Mouse (Mus musculus) urinary bladder, postnatal 0 days (tissue): ENCODE measurements around the gene Cyp1b1. TPM values are rescaled to one million over a fixed set of nuclear protein-coding genes. Genes with fewer than 3 reads are reported as not detected.

ENCODE experiments used
- polyA plus RNA-seq: library from polyadenylated mRNA; unstranded; fragments of >200 nt; fragmentation: Nextera tagmentation; extraction: Ambion mirVana; gene quantifications from 2 replicates; pipeline ENCODE4 v1.2.1, GENCODE M21; 2015

Gene Cyp1b1
- polyA plus RNA-seq, result 7.3 and 9.3 TPM in 2 replicates

DNA sequence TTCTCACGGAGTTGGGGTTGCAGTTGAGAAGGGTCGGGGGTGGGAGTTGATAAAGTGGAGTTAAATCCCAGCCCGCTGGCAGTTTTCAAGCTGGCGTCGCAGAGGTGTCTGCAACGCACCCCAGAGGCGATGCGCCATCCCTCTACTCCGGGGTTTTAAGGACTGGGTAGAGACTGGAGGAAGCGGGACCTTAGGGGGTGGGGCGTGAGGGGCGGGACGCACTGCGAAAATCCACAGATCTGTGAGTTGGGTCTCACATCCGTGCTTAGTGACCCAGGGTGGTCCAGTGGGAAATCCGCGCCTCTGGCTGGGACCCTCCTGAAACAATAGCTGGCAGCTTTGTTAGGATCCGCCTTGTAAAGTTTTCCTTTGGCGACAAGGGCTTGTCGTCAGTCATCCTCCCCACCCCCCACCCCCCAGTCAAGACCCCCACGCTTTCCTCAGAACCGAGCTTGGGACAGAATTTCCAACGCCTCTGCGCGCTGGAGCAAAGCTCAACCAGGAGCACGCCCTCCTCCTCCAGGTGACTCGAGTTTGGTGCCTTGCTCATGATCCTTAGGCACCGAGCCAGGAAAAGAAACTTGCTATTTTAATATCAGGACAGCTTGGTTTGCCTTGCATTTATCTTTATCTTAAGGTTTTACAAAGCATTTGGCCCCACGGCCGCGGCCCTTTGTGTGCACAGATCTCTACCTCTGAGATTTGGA, at the start of gene Cyp1b1:
Cyp1b1 (minus strand) TSS at position 131 of the 707 bp plus-strand sequence.

Other genes with a start within 250 kb of the Cyp1b1 start
- gene Rmdn2, start 103.2 kb downstream of the Cyp1b1 start, polyA plus RNA-seq, result 11.5 and 11.7 TPM in 2 replicates
- gene Atl2, start 181.1 kb upstream of the Cyp1b1 start, polyA plus RNA-seq, result 18.4 and 22.6 TPM in 2 replicates